Mouse (Mus musculus) erythroblast, embryonic 14.5 days (primary cell): ENCODE data around the gene Zfp956. TPM values are rescaled to one million over a fixed set of nuclear protein-coding genes. Genes with fewer than 3 reads are reported as not detected.
A peak's percentile ranks its signal among the peaks of the same experiment; 100 is the strongest.

Source experiments
- H3K27me3 ChIP-seq: 2 replicates; pipeline ENCODE4 v1.6.1; 2012; ENCODE audit warnings: inconsistent platforms; ENCODE audit not compliant: control insufficient read depth
- H3K36me3 ChIP-seq: 2 replicates; pipeline ENCODE4 v1.6.1; 2012; ENCODE audit warnings: mild to moderate bottlenecking, inconsistent platforms; ENCODE audit not compliant: control insufficient read depth
- H3K4me1 ChIP-seq: 2 replicates; pipeline ENCODE4 v1.6.1; 2012; ENCODE audit warnings: inconsistent platforms; ENCODE audit not compliant: control insufficient read depth
- H3K4me3 ChIP-seq: replicated peaks from 2 replicates; pipeline ENCODE3; 2012; ENCODE audit warnings: moderate library complexity, mild to moderate bottlenecking, inconsistent platforms
- H3K9me3 ChIP-seq: 2 replicates; pipeline ENCODE4 v1.6.1; 2012; ENCODE audit warnings: low read length, inconsistent platforms, mixed read lengths; ENCODE audit not compliant: control insufficient read depth
- GATA1 ChIP-seq: IDR thresholded peaks from 2 replicates; pipeline ENCODE4 v1.6.1; 2012; ENCODE audit warnings: low read length, inconsistent platforms, mixed read lengths
- TAL1 ChIP-seq: IDR thresholded peaks from 3 replicates; pipeline ENCODE4 v1.6.1; 2012; ENCODE audit warnings: low read length, inconsistent platforms, mixed read lengths
- polyA plus RNA-seq: library from polyadenylated mRNA; stranded (reverse); fragments of >175 nt; gene quantifications from 2 replicates; pipeline ENCODE4 v1.2.3, GENCODE M21; 2012

Gene Zfp956
- 0.30 and 0.61 TPM in 2 replicates for polyA plus RNA-seq

- Histone ChIP-seq H3K27me3 (no peaks in the 10 kb centered on the region), H3K36me3 (peaks cover 29% of the 10 kb centered on the region), H3K9me3 (no peaks in the 10 kb centered on the region), H3K4me1 (peaks cover 36% of the 10 kb centered on the region), H3K4me3 (peak within 1 kb of the TSS; percentile 91)
- TF ChIP-seq GATA1: no peak
- TF ChIP-seq TAL1: no peak
Measured at GRCm38 (mm10) chr6:47953191-47953726, at the start of gene Zfp956. Zfp956 (plus strand) TSS chr6:47953390.

GRCm38 (mm10) chr6:47903587-47903986, 49.6 kb upstream of the Zfp956 start:
- Histone ChIP-seq H3K4me1 (no peaks in the 10 kb centered on the region), H3K36me3 (peaks cover 60% of the 10 kb centered on the region), H3K4me3 (no peak overlapping the region), H3K9me3 (peaks cover 16% of the 10 kb centered on the region), H3K27me3 (no peaks in the 10 kb centered on the region; the same call in 1 of the 2 replicates)
- TF ChIP-seq GATA1: no peak
- TF ChIP-seq TAL1: no peak

- H3K27me3 ChIP-seq: no peaks in the 10 kb centered on the region; the same call in 1 of the 2 replicates
- TF ChIP-seq TAL1: no peak
- no peak for TF ChIP-seq GATA1
- no peaks in the 10 kb centered on the region for H3K4me1 ChIP-seq
- H3K36me3 ChIP-seq: peaks cover 57% of the 10 kb centered on the region
- no peak overlapping the region for H3K4me3 ChIP-seq
- H3K9me3 ChIP-seq: peaks cover 16% of the 10 kb centered on the region
Measured at GRCm38 (mm10) chr6:47904361-47904760, 48.8 kb upstream of the Zfp956 start.

GRCm38 (mm10) chr6:47904917-47905695, 48.1 kb upstream of the Zfp956 start:
- peaks cover 16% of the 10 kb centered on the region for H3K9me3 ChIP-seq
- peaks cover 55% of the 10 kb centered on the region for H3K36me3 ChIP-seq

GRCm38 (mm10) chr6:47906326-47906725, 46.9 kb upstream of the Zfp956 start:
- TF ChIP-seq GATA1 (no peak), TAL1 (no peak)
- H3K36me3 ChIP-seq: peaks cover 48% of the 10 kb centered on the region
- peaks cover 16% of the 10 kb centered on the region for H3K9me3 ChIP-seq
- H3K4me3 ChIP-seq: no peak overlapping the region
- no peaks in the 10 kb centered on the region; the same call in 1 of the 2 replicates for H3K27me3 ChIP-seq
- no peaks in the 10 kb centered on the region for H3K4me1 ChIP-seq

More at GRCm38 (mm10) chr6:47904917-47905695, 48.1 kb upstream of the Zfp956 start:
- H3K27me3 ChIP-seq: no peaks in the 10 kb centered on the region; the same call in 1 of the 2 replicates
- no peak overlapping the region for H3K4me3 ChIP-seq
- H3K4me1 ChIP-seq: no peaks in the 10 kb centered on the region
- TF ChIP-seq GATA1 (no peak), TAL1 (no peak)

- Histone ChIP-seq H3K36me3 (peaks cover 33% of the 10 kb centered on the region), H3K27me3 (no peaks in the 10 kb centered on the region; the same call in 1 of the 2 replicates), H3K4me3 (no peak overlapping the region), H3K4me1 (no peaks in the 10 kb centered on the region), H3K9me3 (peaks cover 16% of the 10 kb centered on the region)
- TF ChIP-seq GATA1: no peak
- TF ChIP-seq TAL1: no peak
Measured at GRCm38 (mm10) chr6:47909007-47909406, 44.2 kb upstream of the Zfp956 start.

GRCm38 (mm10) chr6:47911650-47912049, 41.5 kb upstream of the Zfp956 start:
- peaks cover 9% of the 10 kb centered on the region for H3K4me1 ChIP-seq
- peaks cover 6% of the 10 kb centered on the region for H3K36me3 ChIP-seq
- no peak overlapping the region for H3K4me3 ChIP-seq
- TF ChIP-seq GATA1: no peak
- no peak for TF ChIP-seq TAL1
- peaks cover 2% of the 10 kb centered on the region; the same call in 1 of the 2 replicates for H3K9me3 ChIP-seq
- H3K27me3 ChIP-seq: no peaks in the 10 kb centered on the region

GRCm38 (mm10) chr6:47912991-47913390, 40.2 kb upstream of the Zfp956 start:
- H3K4me1 ChIP-seq: peaks cover 18% of the 10 kb centered on the region
- TF ChIP-seq TAL1: no peak
- no peak for TF ChIP-seq GATA1

GRCm38 (mm10) chr6:47917051-47917450, 36.1 kb upstream of the Zfp956 start:
- Histone ChIP-seq H3K4me3 (no peak overlapping the region), H3K4me1 (peaks cover 46% of the 10 kb centered on the region), H3K36me3 (0 out of 2 replicates have a peak, but pooled peaks cover 2% of the 10 kb centered on the region), H3K9me3 (peaks cover 2% of the 10 kb centered on the region; the same call in 1 of the 2 replicates), H3K27me3 (no peaks in the 10 kb centered on the region)
- TF ChIP-seq TAL1: no peak
- TF ChIP-seq GATA1: no peak

More at GRCm38 (mm10) chr6:47912991-47913390, 40.2 kb upstream of the Zfp956 start:
- Histone ChIP-seq H3K9me3 (peaks cover 2% of the 10 kb centered on the region; the same call in 1 of the 2 replicates), H3K4me3 (no peak overlapping the region), H3K36me3 (peaks cover 2% of the 10 kb centered on the region; the same call in 1 of the 2 replicates), H3K27me3 (no peaks in the 10 kb centered on the region)
